Mouse (Mus musculus) CD4-positive helper T cell, adult 2 months (primary cell): ENCODE results near the gene Akap1.

Experiments used
- DNase-seq: peaks from one replicate; pipeline ENCODE4 v3.0.0-alpha.2; 2012; ENCODE audit warnings: low read depth, missing footprints, low spot score

The Akap1 gene

DNA sequence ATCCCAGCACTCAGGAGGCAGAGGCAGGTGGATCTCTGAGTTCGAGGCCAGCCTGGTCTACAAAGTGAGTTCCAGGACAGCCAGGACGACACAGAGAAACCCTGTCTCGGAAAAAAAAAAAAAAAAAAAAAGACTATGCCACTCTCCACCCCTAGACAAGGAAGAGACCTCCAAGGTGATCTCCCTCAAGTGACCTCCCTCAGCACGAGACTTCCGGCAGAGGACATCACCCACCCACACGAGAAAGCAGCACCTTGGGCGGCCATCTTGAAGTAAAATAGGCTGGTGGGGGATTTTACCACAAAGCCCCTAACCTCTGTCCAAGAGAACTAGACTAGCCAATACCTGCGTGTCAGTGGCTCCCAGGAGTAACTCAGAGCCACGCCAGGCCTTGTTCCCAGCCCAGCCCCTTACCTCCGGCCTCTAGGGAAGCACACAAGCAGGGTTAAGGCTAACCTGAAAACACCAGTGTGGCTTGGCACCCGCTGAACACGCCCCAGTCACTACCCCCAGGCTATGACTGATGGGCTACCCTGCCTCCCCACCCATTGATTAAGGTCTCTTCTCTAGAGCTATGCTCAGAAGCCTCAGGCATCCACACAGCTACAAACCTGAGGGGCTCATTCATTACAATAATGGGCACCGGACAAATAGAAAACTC lies 21.9 kb downstream of the Akap1 start:
- no peak for DNase-seq

DNA sequence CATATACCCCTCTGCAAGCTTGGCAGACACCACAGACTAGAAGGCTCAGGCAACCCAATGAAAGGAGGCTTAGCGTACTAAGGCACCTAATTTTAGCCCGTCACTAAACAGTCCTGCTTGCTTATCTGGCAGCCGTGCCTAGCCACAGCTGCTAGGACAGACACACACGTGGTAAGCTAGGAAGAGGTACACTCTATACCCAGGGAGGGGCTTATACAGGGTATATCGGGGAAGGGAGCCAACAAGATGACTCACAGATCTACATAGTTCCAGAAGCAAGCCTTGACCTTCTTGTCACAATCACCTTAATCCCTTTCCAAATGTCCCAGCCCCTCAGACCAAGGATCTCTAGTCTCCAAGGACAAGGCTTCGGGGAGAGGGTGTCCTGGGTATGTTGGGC lies 23.0 kb downstream of the Akap1 start:
- DNase-seq, result no peak

DNA sequence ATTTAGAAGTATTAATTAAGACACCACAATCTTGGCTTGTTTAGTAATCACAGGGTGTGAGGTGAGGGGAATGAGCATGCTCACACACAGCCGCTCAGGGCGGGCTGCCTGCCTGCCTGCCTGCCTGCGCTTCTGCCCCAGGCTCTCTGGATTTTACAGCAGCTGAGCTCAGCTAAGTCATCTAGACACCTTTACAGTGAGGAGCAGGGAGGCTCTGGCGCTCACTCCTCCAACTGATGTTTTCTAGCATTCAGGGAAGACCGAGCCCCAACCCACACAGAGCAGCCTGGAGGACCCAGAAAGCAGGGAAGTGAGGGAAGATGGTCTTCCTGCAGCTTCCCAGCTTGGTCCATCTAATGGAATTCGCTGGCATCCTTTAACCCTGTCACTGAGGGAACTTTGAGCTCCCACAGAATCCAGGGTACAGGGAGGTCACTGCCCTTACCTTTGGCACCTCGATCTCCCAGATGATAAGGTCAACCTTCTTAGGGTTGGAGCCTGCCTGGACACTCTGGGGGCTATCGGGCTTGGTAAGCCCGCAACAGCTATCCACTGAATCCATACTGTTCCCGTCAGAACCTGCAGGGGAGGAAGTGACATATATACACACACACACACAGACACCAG lies 23.5 kb downstream of the Akap1 start:
- no peak for DNase-seq

DNA sequence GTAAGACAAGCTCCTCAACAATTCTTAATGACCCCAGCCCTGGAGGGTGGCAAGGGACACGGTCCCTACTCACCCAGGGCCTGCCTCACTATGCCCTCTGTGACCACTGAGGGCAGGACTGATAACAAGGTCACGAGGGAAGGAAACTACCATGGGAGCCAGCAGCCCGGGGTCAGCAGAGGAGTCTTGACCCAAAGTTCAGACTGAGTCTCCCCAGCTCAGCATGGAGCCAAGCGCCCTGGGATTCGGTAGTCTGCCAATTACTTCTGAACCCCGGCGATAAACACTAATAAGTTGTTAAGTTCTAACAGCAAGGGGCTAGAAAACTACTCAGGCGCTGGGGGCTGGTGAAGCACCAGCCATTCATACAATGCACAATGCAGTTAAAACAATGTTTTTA lies 24.1 kb downstream of the Akap1 start:
- DNase-seq, result no peak

DNA sequence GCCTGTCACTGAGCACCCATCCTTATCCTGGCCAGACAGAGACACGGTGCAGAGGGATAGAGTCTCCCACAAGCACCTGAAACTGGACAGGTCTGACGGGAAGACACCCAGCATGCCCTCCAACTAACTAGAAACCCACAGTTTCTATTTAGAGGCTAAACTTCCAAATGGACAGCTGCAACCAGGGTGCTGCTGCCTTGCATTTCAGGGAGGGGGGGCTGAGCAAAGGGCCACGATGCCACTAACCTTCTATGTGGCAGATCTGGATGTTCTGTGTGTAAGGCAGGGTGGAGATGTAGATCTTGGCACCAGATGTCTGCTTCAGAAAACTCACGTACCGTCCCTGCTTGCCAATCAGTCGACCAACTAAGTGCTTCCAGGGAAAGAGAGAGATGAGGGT lies 25.0 kb downstream of the Akap1 start:
- no peak for DNase-seq

DNA sequence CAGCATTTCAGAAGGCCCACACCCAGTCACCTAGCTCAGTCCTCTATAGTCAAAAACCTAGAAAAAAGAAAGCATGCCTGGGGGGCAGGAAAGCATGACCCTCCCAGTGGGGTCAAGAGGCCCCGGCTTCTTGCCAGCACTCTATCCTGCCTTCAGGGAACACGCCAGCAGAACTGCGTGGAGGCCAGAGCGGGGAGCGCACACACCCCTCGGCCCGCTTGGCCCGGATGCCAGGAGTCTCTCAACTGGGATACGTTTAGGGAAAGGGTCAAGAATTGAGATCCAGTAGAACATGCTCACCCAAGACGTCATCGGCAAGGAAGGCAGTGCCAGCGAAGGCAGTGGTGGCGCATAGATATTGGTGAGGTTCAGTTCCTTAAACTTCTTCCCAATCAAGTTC lies 25.8 kb downstream of the Akap1 start:
- DNase-seq, result no peak

DNA sequence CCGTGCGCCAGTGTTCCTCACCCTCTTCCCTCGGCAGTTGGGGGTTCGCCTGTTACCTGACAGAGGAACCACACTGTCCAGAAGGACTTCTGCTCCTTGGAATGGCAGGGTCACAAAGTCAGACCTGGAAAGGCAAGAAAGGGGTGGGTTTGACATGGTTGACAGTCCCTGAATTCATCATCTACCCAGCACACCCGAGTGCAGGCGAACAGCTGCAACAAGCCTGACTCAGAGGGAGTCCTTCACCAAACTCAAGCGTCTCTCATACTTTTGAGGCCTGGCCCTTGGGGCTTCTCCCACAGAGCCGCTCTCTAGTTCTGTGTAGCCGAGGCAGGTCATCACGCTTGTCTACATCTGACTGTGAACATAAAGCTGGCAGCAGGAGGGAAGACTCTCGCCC lies 29.8 kb downstream of the Akap1 start:
- no peak for DNase-seq

DNA sequence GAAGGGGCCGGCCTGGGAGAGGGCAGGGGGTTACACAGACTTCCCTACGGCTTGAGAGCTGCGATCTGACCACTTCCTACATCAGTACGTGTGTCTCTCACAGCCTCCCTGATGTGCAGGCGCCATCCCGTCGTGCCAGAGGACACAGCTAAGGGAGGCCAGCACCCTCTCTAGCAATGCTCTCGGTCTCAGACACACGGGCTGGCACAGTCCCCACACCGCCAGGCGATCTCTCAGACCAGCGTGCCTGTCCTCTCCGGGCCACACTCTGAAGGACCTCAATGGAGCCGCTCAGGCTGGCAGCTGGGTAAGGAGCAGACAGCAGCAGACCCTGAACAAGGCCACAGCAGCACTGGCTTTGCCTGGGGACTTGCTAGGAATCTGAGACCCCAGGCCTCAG lies 30.3 kb downstream of the Akap1 start:
- no peak for DNase-seq

DNA sequence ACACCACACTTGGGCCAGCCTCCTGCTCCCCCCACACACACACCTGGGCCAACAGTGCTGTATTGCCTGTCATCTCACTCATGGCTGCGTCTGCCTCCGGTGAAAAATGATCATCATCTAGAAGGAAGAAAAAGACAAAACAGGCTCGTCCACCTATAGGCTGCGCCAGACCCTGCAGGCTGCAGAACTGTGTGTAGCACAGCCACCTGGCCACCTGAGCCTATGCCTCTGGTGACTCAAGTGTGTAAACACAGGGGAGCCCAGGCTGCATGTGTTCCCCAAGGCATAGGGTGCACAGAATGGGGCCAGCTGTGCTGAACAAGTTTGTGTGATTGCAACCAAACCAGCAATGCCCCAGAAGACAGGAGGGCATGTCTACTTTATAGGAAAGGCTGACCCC lies 31.3 kb downstream of the Akap1 start:
- no peak for DNase-seq

DNA sequence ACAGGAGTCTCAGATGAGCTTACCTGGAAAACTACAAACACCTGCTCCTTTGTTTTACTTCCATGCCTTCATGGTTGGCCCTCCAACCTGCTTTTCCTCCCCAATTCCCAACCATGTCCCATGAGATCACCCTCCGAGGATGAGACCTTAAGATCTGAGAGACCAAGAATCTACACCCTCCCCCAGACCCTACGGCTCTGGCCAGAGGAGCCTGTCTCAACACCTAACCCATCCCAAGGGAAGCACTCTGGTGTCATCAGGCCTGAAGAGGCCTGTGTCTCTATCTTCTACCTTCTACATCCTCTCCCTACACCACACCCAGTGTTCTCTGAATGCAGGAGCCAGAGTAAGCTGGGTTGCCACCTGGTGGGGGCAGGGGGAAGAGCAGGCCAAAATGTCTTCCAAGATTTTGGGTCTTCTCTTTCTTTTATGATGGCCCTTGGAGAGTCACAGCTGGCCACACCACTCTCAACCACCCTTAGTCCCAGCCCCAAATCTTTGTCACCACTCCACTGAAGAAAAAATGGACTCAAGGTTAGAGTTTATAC lies 34.1 kb downstream of the Akap1 start:
- DNase-seq, result peak; percentile 42

DNA sequence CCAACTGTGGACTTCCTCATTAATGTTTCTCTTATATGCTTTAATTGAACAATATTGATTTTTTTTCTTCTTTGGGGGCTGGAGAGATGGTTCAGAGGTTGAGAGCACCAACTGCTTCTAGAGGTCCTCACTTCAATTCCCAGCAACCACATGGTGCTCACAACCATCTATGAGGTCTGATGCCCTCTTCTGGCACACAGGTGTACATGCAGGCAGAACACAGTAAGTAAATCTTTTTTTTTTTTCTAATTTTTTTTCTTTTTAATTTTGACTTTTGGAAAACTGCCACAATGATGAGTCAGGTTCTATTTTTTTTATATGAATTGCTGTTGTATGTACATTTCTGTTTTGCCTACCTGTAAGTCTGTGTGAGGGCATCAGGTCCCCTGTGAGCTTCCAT lies 35.9 kb downstream of the Akap1 start:
- DNase-seq, result no peak

DNA sequence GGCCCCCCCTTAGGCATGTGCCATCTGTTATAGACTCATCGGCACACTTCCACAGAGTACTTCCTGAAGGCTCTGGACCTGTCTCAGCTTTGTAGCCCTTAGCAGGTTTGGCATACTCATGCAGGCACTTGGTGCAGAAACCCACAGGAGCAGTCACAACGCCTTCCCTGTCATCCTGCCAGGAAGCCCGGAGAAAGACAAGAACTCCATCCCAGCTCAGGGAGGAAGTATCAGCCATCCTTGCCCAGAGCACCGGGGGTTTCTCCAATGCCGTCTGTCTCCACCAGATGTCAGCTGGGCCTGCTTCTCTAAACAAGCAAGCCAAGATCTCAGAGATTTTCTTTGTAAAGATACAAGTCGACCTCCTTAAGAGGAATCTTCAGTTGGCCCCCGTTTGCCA lies 38.5 kb downstream of the Akap1 start:
- no peak for DNase-seq

DNA sequence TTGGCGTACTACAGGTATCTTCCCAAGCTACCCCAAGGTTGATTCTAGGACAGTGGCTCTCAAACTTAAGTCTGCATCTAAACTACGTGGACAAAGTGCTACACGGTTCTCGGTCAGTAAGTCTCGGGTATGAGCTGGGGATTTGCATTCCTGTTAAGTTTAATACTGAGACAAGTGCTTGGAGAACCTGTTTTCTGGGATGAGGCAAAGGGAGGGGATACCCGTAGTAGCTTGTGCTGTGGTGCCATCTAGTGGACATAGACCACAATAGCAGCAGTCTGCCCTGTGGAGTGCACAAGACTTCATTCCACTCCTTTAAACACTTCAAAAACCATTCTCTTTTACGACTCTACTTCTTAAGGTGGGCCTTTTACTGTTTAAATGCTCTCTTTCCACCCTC lies 41.4 kb downstream of the Akap1 start:
- DNase-seq, result peak; percentile 47

DNA sequence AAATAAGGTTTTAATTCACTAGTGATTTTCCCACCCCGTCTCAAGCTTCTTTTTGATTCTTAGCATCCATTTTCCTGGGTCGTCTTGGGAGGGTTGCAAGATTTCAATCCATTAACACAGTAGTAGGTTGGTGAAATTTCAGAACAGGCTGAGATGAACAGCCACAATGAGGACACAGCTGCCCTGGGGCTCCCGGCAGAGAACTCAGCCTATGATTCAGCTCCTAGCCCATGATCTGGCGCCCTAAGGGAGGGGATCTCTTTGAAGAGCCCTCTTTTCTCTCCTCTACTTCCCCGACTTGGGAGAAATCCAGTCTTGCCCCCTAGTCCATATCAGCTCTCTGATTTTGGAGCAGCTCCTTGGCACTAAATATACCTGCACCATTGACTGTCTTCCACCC lies 41.9 kb downstream of the Akap1 start:
- no peak for DNase-seq

DNA sequence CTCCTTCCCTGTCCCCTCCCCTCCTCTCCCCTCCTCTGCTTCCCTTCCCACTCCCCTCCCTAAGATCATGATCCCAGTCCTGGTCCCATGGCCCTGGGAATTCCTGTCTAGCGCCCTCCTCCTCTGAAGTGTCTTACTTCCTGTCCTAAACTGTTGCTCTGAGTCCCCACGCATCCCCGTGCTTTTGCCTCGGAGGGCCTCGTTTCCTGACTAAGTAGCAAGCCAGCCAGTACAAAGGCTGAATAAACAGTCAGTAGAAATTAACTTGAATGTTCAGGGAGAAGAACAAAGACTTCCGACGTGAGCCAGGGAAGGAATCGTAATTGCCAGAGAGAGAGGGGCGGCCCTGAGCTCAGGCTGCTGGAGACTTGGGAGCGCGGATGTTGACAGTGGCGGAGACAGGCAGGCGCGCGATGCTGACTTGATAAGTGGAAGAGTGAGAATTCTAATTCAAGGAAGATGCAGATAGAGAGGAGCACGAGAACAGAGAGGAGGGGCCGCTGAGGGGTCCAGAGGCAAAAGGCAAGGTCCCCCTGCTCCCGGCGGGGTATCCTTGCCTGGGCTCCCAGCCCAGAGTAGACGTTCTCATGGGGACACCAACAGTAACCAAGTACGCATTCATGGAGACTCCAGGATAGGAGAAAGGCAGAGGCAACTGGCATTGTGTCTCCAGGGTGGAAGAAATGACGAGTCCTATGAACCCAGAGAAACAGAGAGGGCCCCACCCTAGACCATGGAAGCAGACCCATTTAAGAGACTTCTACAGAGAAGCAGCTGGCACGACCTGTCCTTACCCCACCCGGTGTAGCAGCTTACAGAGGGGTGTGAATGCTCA lies 43.4 kb downstream of the Akap1 start:
- DNase-seq, result no peak

DNA sequence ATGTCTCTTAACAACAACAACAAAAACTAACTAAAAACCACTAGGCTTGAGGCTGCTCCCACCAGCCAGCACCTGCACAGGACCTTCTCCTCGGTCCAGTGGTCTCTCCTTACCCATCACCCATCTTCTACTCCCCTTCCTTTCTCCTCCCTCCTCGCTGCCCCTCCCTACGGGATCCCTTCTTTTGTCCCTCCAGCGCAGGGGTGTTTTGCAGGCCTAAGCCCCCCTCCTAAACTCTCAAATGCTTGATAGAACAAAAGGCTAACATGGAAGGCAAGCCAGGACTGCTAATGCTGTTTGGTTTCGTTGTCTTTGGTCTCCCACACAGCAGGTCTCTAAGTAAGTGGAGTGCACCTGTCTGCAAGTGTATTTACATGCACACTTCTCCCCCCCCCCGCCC lies 44.1 kb downstream of the Akap1 start:
- no peak for DNase-seq

DNA sequence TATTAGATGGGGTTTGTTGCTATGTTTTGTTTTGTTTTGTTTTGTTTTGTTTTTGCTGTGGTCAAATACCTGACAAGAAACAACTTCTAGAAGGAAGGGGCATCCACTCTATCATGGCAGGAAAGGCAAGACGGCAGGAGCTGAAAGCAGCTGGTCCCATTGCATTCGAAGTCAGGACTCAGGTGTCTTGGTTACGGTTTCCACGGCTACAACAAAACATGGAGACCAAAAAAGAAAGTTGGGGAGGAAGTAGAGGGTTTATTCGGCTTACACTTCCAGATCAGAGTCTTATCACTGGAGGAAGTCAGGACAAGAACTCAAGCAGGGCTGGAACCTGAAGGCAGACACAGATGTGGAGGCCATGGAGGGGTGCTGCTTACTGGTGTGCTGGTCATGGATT lies 47.3 kb downstream of the Akap1 start:
- DNase-seq, result no peak

DNA sequence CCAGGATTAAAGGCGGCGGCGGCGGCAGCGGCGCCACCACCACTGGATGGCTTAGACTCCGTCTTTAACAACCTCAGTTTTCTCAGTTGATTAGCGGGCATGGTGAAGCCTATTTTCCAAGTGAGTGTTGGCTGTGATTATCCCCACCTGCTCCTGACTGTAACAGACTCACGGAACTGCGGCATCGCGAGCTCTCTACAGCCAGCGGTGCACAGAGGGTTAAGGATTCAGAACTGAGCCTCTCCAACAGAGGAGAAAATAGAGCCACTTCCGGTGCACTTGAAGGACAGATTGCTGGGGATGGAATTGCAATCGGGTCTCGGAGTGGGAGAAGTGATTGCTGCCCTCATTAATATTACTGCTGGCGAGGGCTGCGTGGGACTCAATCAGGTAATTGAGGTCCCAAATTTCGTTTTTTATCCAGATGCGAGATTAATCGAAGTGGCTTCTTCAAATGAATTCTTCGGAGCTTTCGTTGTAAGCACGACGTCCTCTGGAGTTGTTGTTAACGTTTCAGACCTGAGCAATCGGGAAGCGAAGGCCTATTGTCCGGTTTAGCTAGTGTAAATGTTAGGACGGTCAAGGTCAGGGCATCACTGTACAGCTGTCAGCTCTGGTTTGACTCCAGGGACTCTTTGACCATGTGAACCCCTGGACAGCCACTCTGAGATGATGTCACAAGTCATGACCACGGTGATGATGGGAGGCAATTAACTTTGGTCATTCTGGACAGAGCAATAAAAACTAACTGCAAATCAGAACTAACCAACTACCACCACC lies 61.0 kb downstream of the Akap1 start:
- no peak for DNase-seq

DNA sequence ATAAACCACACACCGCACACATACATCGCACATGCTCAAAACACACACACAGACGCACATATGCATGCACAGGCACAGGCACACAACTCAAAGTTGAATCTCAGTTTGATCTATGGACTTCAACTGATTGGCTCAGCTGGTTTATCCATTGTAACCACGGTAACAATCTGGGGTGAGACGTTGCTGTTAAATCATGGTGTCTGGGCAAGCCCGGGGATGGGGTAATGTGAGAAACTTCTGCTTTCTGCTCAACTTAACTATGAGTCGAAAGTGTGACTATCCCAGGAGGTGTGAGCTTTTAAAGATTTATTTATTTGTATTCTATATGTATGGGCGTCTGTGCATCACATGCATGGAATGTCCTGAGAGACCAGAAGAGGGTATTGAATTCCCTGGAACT lies 68.2 kb downstream of the Akap1 start:
- no peak for DNase-seq

DNA sequence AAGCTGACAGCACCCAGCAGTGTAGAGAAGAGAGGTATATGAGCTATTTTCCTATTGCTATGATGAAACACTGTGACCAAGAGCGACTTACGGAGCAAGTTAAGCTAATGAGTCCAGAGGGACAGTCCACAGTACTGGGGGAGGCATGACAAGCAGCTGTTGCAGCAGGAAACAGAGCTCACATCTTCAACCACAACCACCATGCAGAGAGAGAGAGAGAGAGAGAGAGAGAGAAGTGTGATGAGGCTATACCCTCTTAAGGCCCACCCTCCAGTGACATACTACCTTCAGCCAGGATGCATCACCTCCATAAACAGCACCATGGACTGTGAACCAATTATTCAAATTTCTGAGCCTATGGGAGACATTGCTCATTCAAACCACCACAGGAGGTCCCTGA lies 74.5 kb downstream of the Akap1 start:
- no peak for DNase-seq

DNA sequence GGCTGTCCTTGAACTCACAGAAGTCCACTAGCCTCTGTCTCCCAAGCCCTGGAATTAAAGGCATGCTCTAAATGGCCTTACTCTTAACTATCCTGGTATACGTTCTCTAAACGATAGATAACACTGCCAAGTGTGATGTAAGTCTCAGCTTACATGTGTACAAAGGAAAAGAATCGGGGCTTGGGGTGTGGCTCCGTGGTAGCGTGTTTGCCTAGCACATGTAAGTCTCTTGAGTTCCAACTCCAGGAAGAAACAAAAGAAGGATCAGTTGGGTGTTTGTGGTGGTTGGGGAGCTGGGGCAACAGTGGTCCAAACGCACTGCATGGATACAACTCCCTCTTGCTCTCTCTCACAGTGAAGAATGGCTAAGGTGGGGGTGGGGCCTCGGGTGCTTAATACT lies 77.6 kb downstream of the Akap1 start:
- DNase-seq, result no peak

DNA sequence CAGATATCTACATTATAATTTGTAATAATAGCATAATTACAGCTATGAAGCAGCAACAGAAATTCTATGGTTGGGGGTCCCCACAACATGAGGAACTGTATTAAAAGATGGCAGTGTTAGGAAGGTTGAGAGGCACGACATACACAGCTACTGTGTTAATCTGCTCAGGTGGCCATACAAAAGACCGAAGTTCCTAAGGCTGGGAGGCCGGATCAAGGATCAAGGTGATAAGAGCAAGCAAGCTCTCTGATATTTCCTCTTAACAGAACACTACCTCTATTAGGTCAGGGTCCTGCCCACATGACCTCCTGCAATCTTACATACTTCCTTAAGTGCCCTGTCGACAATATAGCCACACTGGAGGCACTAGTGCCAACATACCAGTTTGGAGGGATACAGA lies 80.9 kb downstream of the Akap1 start:
- no peak for DNase-seq
